ENCODE assay signal across 10 mouse cellular contexts in genomic region chr4:68950556-68950955, GRCm38 (mm10). TPM values are rescaled to one million over a fixed set of nuclear protein-coding genes. Genes with fewer than 3 reads are reported as not detected.
A peak's percentile ranks its signal among the peaks of the same experiment; 100 is the strongest.
DNase-seq lines count a peak whose midpoint lies in the region; ATAC-seq lines count a peak whose summit lies in the region.
"Had no signal": no experiment of that assay in that cellular context is flagged by ENCODE, and none has a peak within 500 bp of the region (broad histone marks: within the 10 kb centered on the region; RNA-seq: fewer than 3 reads in every experiment).

No protein-coding gene starts in this region.

- peak; percentile 9 for DNase-seq in adrenal gland, postnatal 14 days
- no peak for DNase-seq in adrenal gland, adult 8-10 months
- DNase-seq in NIH3T3 (ENCODE audit: low read depth) = peak; percentile 92
- DNase-seq in embryonic facial prominence, embryonic 10.5 days (ENCODE audit: low spot score) = peak; percentile 53
- peak; percentile 64 to 72 for DNase-seq in layer of hippocampus, postnatal 36 days
- no peak for DNase-seq in thymus, postnatal 4 days

- H3K27ac ChIP-seq in embryonic facial prominence, embryonic 10.5 days (replicated peaks) = no peak overlapping the region
- H3K27ac ChIP-seq in neural tube, embryonic 13.5 days (replicated peaks) = no peak overlapping the region
- no peak overlapping the region for H3K27ac ChIP-seq in kidney, embryonic 14.5 days (ENCODE audit: low read depth, low read length)

- no peaks in the 10 kb centered on the region for H3K9me3 ChIP-seq in embryonic facial prominence, embryonic 10.5 days
- no peaks in the 10 kb centered on the region for H3K9me3 ChIP-seq in neural tube, embryonic 13.5 days
- H3K9me3 ChIP-seq in kidney, embryonic 14.5 days (ENCODE audit: control insufficient read depth, low read length) = no peaks in the 10 kb centered on the region

- peaks cover 42% of the 10 kb centered on the region for H3K27me3 ChIP-seq in embryonic facial prominence, embryonic 10.5 days (replicated peaks; ENCODE audit: low read depth, poor library complexity, severe bottlenecking)
- H3K27me3 ChIP-seq in neural tube, embryonic 13.5 days = no peaks in the 10 kb centered on the region
- peaks cover 7% of the 10 kb centered on the region; the same call in 1 of the 2 replicates for H3K27me3 ChIP-seq in kidney, embryonic 14.5 days (ENCODE audit: control insufficient read depth, insufficient read depth, low read length)

- peaks cover 14% of the 10 kb centered on the region for H3K4me1 ChIP-seq in embryonic facial prominence, embryonic 10.5 days
- peaks cover 37% of the 10 kb centered on the region for H3K4me1 ChIP-seq in neural tube, embryonic 13.5 days (replicated peaks)
- H3K4me1 ChIP-seq in kidney, embryonic 14.5 days (ENCODE audit: control insufficient read depth, insufficient read depth, low read length) = no peaks in the 10 kb centered on the region

- H3K9ac ChIP-seq in neural tube, embryonic 13.5 days = no peak overlapping the region
- H3K9ac ChIP-seq in kidney, embryonic 14.5 days (ENCODE audit: low read depth, low read length) = no peak overlapping the region

- 8% methylated on average over 2 of the region's 2 CpGs for WGBS in embryonic facial prominence, embryonic 10.5 days
- WGBS in neural tube, embryonic 13.5 days = 3% methylated on average over 2 of the region's 2 CpGs
- WGBS in kidney, embryonic 14.5 days = 9% methylated on average over 2 of the region's 2 CpGs

- peak overlapping the region; percentile 35 for H3K4me2 ChIP-seq in neural tube, embryonic 13.5 days
- no peak overlapping the region for H3K4me2 ChIP-seq in kidney, embryonic 14.5 days (replicated peaks; ENCODE audit: low read depth, low read length)

- no peak overlapping the region for H3K4me3 ChIP-seq in embryonic facial prominence, embryonic 10.5 days
- H3K4me3 ChIP-seq in neural tube, embryonic 13.5 days = 0 out of 2 replicates have a peak overlapping the region, but pooled peaks have one; percentile 4
- H3K4me3 ChIP-seq in kidney, embryonic 14.5 days (ENCODE audit: low read length) = no peak overlapping the region

- H3K36me3 ChIP-seq in embryonic facial prominence, embryonic 10.5 days (replicated peaks) = no peaks in the 10 kb centered on the region
- no peaks in the 10 kb centered on the region for H3K36me3 ChIP-seq in neural tube, embryonic 13.5 days
- no peaks in the 10 kb centered on the region for H3K36me3 ChIP-seq in kidney, embryonic 14.5 days (ENCODE audit: control insufficient read depth, insufficient read depth, low read length)

- no peak for ATAC-seq in neural tube, embryonic 13.5 days (ENCODE audit: low read depth)
- ATAC-seq in kidney, embryonic 14.5 days (ENCODE audit: low FRiP score, low TSS enrichment) = no peak

RNA-seq across cellular contexts. Expression of gene Brinp1, which starts 3.6 kb away (rescaled TPM):
- total RNA-seq in adrenal gland, postnatal 14 days (2021) = 1.7 and 2.3 TPM in 2 replicates
- 1 to 10 TPM; 2.3 to 2.7 (median 2.4) TPM for total RNA-seq in adrenal gland, adult 8-10 months (2022)
- polyA plus RNA-seq in embryonic facial prominence, embryonic 10.5 days (2016; fragmentation: Nextera tagmentation; extraction: Ambion mirVana) = 1.3 and 2.7 TPM in 2 replicates
- 100 to 1,000 TPM; 191 to 197 TPM for total RNA-seq in layer of hippocampus, postnatal 36 days (2021)
- polyA plus RNA-seq in neural tube, embryonic 13.5 days (2015; fragmentation: Nextera tagmentation; extraction: Ambion mirVana) = 36.5 and 40.8 TPM in 2 replicates
- 5.8 and 10.2 TPM in 2 replicates for polyA plus RNA-seq in kidney, embryonic 14.5 days (2014; fragmentation: Nextera tagmentation; extraction: Ambion mirVana)
- total RNA-seq: common myeloid progenitor, adult 5-6 weeks; liver, adult 2 months had no signal
- polyA plus RNA-seq: liver, adult 2 months had no signal

Comparison
In these comparisons a context has a peak if more than half of its experiments do, and no peak if none do; other contexts are left out.
1. DNase-seq: peak in adrenal gland, postnatal 14 days (single experiment), NIH3T3 (single experiment), embryonic facial prominence, embryonic 10.5 days (single experiment) and layer of hippocampus, postnatal 36 days (2 of 2); none in adrenal gland, adult 8-10 months (single experiment) and thymus, postnatal 4 days (single experiment).
2. RNA of gene Brinp1, which starts 3.6 kb away (total RNA-seq): 191 to 197 TPM in layer of hippocampus, postnatal 36 days; 2.3 to 2.7 TPM in adrenal gland, adult 8-10 months and 1.7 to 2.3 TPM in adrenal gland, postnatal 14 days; every median in the first group is over 10 times any median in the second.